Mouse (Mus musculus) G1E (cell line): ENCODE data around the gene Tsks.

ENCODE experiments used
- CTCF ChIP-seq: IDR thresholded peaks from 2 replicates; pipeline ENCODE4 v1.5.1; 2012; ENCODE audit warnings: low read depth, low read length, inconsistent platforms, mixed read lengths
- GATA1 ChIP-seq: IDR thresholded peaks from 2 replicates; pipeline ENCODE4 v1.6.1; 2012; ENCODE audit warnings: borderline replicate concordance, low read length, inconsistent platforms, mixed read lengths
- GATA2 ChIP-seq: IDR thresholded peaks from 2 replicates; pipeline ENCODE4 v1.6.1; 2012; ENCODE audit warnings: low read depth, low read length, inconsistent platforms, borderline replicate concordance
- POLR2AphosphoS5 ChIP-seq: IDR thresholded peaks from 2 replicates; pipeline ENCODE4 v1.6.1; 2012; ENCODE audit warnings: low read depth, low read length, inconsistent platforms; ENCODE audit not compliant: insufficient replicate concordance
- TAL1 ChIP-seq: conservative IDR thresholded peaks from 2 replicates; pipeline ENCODE4 v1.6.1; 2012; ENCODE audit warnings: low read depth, low read length, inconsistent platforms, mixed read lengths

GRCm38 (mm10) chr7:44956266-44956665 lies 13.3 kb downstream of the Tsks start:
- TF ChIP-seq CTCF (no peak), TAL1 (no peak), GATA1 (no peak), POLR2AphosphoS5 (no peak), GATA2 (no peak)
